Mouse (Mus musculus): Measurements from ENCODE around the gene Edaradd. TPM values are rescaled to one million over a fixed set of nuclear protein-coding genes. Genes with fewer than 3 reads are reported as not detected.

Gene Edaradd
- total and polyA plus RNA-seq, 3 experiments: 0.05 to 0.09 (median 0.08) TPM

GRCm38 (mm10) chr13:12461730-12462119 lies 58.5 kb downstream of the Edaradd start:
- 1% methylated on average over 7 of the region's 7 CpGs for WGBS
- Histone ChIP-seq H3K27me3 (ENCODE audit: control insufficient read depth, insufficient read depth, low read length) (no peaks in the 10 kb centered on the region), H3K27ac (peak overlapping the region; percentile 94), H3K4me1 (ENCODE audit: control insufficient read depth, insufficient read depth, low read length) (peaks cover 6% of the 10 kb centered on the region), H3K79me2 (replicated peaks; ENCODE audit: control insufficient read depth, insufficient read depth, low read length) (no peaks in the 10 kb centered on the region), H3K4me3 (peak overlapping the region; percentile 75), H3K36me3 (ENCODE audit: control insufficient read depth, insufficient read depth, low read length) (no peaks in the 10 kb centered on the region; the same call in 1 of the 2 replicates), H3K9ac (ENCODE audit: low read depth, low read length) (peak overlapping the region; percentile 57)
- DNase-seq: no peak
- TF ChIP-seq EP300 (IDR thresholded peaks at IDR 0.05; ENCODE audit: insufficient read depth, low read depth, low read length) (no peak), POLR2A (IDR thresholded peaks at IDR 0.05; ENCODE audit: insufficient read depth, low read depth, low read length) (no peak), CTCF (IDR thresholded peaks at IDR 0.05) (no peak)
- intact Hi-C loops (cut with DNase I): loop anchor here (2.0 to 5.0 kb wide), 3 partner anchors 64 to 205 kb away; partner anchors contain the start of gene Heatr1

- Histone ChIP-seq H3K4me3 (peak overlapping the region; percentile 75), H3K27me3 (ENCODE audit: control insufficient read depth, insufficient read depth, low read length) (no peaks in the 10 kb centered on the region), H3K36me3 (ENCODE audit: control insufficient read depth, insufficient read depth, low read length) (no peaks in the 10 kb centered on the region; the same call in 1 of the 2 replicates), H3K27ac (peak overlapping the region; percentile 94), H3K79me2 (replicated peaks; ENCODE audit: control insufficient read depth, insufficient read depth, low read length) (no peaks in the 10 kb centered on the region), H3K4me1 (ENCODE audit: control insufficient read depth, insufficient read depth, low read length) (peaks cover 6% of the 10 kb centered on the region), H3K9ac (ENCODE audit: low read depth, low read length) (peak overlapping the region; percentile 75)
- WGBS: under 1% methylated on average over 59 of the region's 59 CpGs
- peak; percentile 36; the same call in 1 of the 2 replicates for TF ChIP-seq EP300 (IDR thresholded peaks at IDR 0.05; ENCODE audit: insufficient read depth, low read depth, low read length)
- TF ChIP-seq CTCF (IDR thresholded peaks at IDR 0.05): no peak
- TF ChIP-seq POLR2A (IDR thresholded peaks at IDR 0.05; ENCODE audit: insufficient read depth, low read depth, low read length): peak; percentile 81
- DNase-seq: peak; percentile 97 to 98
- intact Hi-C loops (cut with DNase I): loop anchor here (2.0 to 5.0 kb wide), 2 partner anchors 64 to 204 kb away; partner anchors contain the start of gene Heatr1
Measured at GRCm38 (mm10) chr13:12460881-12461729, 59.1 kb downstream of the Edaradd start.

DNA sequence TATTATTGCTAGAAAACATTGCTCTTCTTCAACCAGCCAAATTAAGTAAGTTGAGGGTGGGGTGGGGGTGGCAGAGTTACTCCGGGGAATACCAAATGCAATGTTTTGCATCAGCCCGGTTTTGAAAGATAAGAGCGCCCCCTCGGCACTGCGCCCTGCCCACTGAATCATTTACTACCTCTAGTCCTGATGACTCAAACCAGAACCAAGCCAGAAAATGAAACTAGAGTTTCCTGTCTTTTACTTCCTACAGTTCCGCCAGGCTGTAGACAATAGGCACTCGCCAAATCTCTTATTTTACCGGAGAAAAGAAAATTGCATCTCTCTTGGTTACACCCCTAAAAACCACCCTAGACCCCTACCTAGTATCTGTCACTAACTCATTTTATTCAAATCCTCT lies 59.8 kb downstream of the Edaradd start:
- no peaks in the 10 kb centered on the region; the same call in 1 of the 2 replicates for H3K36me3 ChIP-seq (ENCODE audit: control insufficient read depth, insufficient read depth, low read length)
- peak; percentile 56 to 72 for DNase-seq
- H3K79me2 ChIP-seq (replicated peaks; ENCODE audit: control insufficient read depth, insufficient read depth, low read length): no peaks in the 10 kb centered on the region
- WGBS: 4% methylated on average over 8 of the region's 8 CpGs
- H3K4me1 ChIP-seq (ENCODE audit: control insufficient read depth, insufficient read depth, low read length): peaks cover 6% of the 10 kb centered on the region
- intact Hi-C loops (cut with DNase I): loop anchor here (2.0 to 5.0 kb wide), 2 partner anchors 63 to 204 kb away; partner anchors contain the start of gene Heatr1
- H3K9ac ChIP-seq (ENCODE audit: low read depth, low read length): peak overlapping the region; percentile 41
- peak overlapping the region; percentile 94 for H3K27ac ChIP-seq
- no peaks in the 10 kb centered on the region for H3K27me3 ChIP-seq (ENCODE audit: control insufficient read depth, insufficient read depth, low read length)
- TF ChIP-seq POLR2A (IDR thresholded peaks at IDR 0.05; ENCODE audit: insufficient read depth, low read depth, low read length) (0 out of 2 replicates have a peak, but pooled peaks have one; percentile 29), EP300 (IDR thresholded peaks at IDR 0.05; ENCODE audit: insufficient read depth, low read depth, low read length) (no peak), CTCF (IDR thresholded peaks at IDR 0.05) (peak; percentile 50)
- H3K4me3 ChIP-seq: peak overlapping the region; percentile 75

DNA sequence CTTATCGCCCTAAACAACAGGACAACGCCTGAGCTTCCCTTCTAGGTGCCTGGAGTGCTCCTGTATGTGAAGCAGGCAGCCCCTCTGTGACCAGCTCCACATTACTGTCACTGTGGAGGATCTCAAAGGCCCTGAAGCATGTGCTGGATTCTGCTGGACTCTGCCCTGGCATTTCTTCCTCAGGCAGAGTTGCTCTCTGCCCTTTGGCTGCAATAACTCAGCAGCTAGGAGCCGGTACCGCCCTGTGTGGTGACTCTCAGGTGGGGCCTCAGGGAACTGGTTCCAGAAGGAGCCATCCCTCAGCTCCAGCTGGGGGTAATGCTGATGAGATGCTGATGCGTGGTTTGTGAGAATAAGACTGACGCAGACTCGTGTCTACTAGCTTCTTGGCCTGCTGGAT lies 63.5 kb downstream of the Edaradd start:
- intact Hi-C loops (cut with DNase I): loop anchor here (5.0 kb wide), 1 partner anchor 39 kb away; no protein-coding TSS in a partner anchor
- no peaks in the 10 kb centered on the region for H3K27me3 ChIP-seq (ENCODE audit: control insufficient read depth, insufficient read depth, low read length)
- H3K4me3 ChIP-seq: no peak overlapping the region
- H3K27ac ChIP-seq: no peak overlapping the region
- TF ChIP-seq CTCF (IDR thresholded peaks at IDR 0.05): no peak
- no peak for TF ChIP-seq POLR2A (IDR thresholded peaks at IDR 0.05; ENCODE audit: insufficient read depth, low read depth, low read length)
- no peak for TF ChIP-seq EP300 (IDR thresholded peaks at IDR 0.05; ENCODE audit: insufficient read depth, low read depth, low read length)
- H3K36me3 ChIP-seq (ENCODE audit: control insufficient read depth, insufficient read depth, low read length): no peaks in the 10 kb centered on the region; the same call in 1 of the 2 replicates
- no peaks in the 10 kb centered on the region for H3K79me2 ChIP-seq (replicated peaks; ENCODE audit: control insufficient read depth, insufficient read depth, low read length)
- H3K9ac ChIP-seq (ENCODE audit: low read depth, low read length): no peak overlapping the region
- peaks cover 4% of the 10 kb centered on the region for H3K4me1 ChIP-seq (ENCODE audit: control insufficient read depth, insufficient read depth, low read length)
- DNase-seq: no peak
- 79% methylated on average over 7 of the region's 7 CpGs for WGBS

DNA sequence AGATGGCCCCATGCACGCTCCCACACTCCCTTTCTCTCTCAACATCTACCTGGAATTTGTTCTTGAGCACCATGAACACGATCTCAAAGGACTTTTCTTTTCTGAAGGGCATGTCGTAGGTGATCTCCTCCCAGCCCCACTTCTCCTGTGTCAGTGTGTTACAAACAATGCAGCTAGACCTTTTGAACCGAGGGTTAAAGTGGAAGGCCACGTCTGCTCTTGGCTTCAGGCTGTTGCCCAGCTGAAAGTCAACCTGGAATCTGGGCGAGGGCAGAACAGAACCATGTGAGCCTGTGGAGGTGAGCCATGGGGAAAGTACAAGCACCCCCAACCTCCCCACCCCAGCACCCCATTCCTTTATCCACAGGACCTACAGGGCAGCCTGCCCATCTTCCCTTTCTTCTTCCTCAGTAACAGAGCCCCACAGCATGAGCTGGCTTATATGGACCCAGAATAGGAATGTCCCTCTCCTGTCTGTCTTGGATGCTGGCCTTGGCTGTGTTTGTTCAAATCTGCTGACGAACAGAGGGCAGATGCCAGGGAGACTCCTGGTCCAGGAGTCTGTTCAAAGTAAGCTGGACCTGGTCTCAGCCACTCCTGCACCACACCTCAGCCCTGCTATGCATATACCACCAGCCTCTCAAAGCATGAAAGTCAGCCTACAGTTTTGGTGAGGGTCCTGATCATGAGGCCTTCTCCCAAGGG lies 65.4 kb downstream of the Edaradd start:
- intact Hi-C loops (cut with DNase I): loop anchor here (5.0 kb wide), 1 partner anchor 38 kb away; no protein-coding TSS in a partner anchor
- WGBS: 88% methylated on average over 7 of the region's 7 CpGs
- H3K9ac ChIP-seq (ENCODE audit: low read depth, low read length): no peak overlapping the region
- no peaks in the 10 kb centered on the region for H3K27me3 ChIP-seq (ENCODE audit: control insufficient read depth, insufficient read depth, low read length)
- H3K4me3 ChIP-seq: no peak overlapping the region
- TF ChIP-seq CTCF (IDR thresholded peaks at IDR 0.05) (no peak), POLR2A (IDR thresholded peaks at IDR 0.05; ENCODE audit: insufficient read depth, low read depth, low read length) (no peak), EP300 (IDR thresholded peaks at IDR 0.05; ENCODE audit: insufficient read depth, low read depth, low read length) (no peak)
- H3K79me2 ChIP-seq (replicated peaks; ENCODE audit: control insufficient read depth, insufficient read depth, low read length): no peaks in the 10 kb centered on the region
- no peak overlapping the region for H3K27ac ChIP-seq
- H3K36me3 ChIP-seq (ENCODE audit: control insufficient read depth, insufficient read depth, low read length): no peaks in the 10 kb centered on the region; the same call in 1 of the 2 replicates
- peaks cover 3% of the 10 kb centered on the region for H3K4me1 ChIP-seq (ENCODE audit: control insufficient read depth, insufficient read depth, low read length)
- DNase-seq: no peak

Data from heart, adult 2 months (tissue).